27 mouse cellular contexts compared by ENCODE assay signal in genomic region chr1:161798866-161799265, GRCm38 (mm10). TPM values are rescaled to one million over a fixed set of nuclear protein-coding genes. Genes with fewer than 3 reads are reported as not detected.
DNase-seq lines count a peak whose midpoint lies in the region; ATAC-seq and TF ChIP-seq lines count a peak whose summit lies in the region.
"Had no signal": no experiment of that assay in that cellular context is flagged by ENCODE, and none has a peak within 500 bp of the region (broad histone marks: within the 10 kb centered on the region; RNA-seq: fewer than 3 reads in every experiment).

No protein-coding gene starts in this region.

- no peak overlapping the region for H3K4me3 ChIP-seq in thymus, adult 2 months (ENCODE audit: control insufficient read depth, insufficient read depth, low read length)
- no peak overlapping the region for H3K4me3 ChIP-seq in forebrain, postnatal 0 days (ENCODE audit: low read depth, low read length)
- H3K4me3 ChIP-seq: embryonic facial prominence, embryonic 10.5 days; forebrain, embryonic 12.5 days; heart, embryonic 10.5 days; intestine, embryonic 15.5 days; limb, embryonic 10.5 days; midbrain, embryonic 12.5 days; neural tube, embryonic 13.5 days had no signal

- DNase-seq in 416B (ENCODE audit: low read depth) = peak; percentile 22
- DNase-seq in T-cell, adult 2 months (ENCODE audit: low spot score) = peak; percentile 51
- DNase-seq in thymus, adult 2 months = peak; percentile 24
- no peak for DNase-seq in left cerebral cortex, adult 11 months (ENCODE audit: low spot score)
- no peak for DNase-seq in forebrain, postnatal 0 days
- DNase-seq: adrenal gland, postnatal 14 days; cerebellum, adult 11-12 months; cerebellum, postnatal 25 days; gastrocnemius, postnatal 25 days; kidney, adult 9 months; kidney, postnatal 25 days; layer of hippocampus, adult 9-11 months; lung, adult 18-20 months had no signal

- peaks cover 24% of the 10 kb centered on the region for H3K4me1 ChIP-seq in thymus, adult 2 months (replicated peaks; ENCODE audit: control insufficient read depth, insufficient read depth, low read length)
- H3K4me1 ChIP-seq in forebrain, postnatal 0 days (ENCODE audit: insufficient read depth) = no peaks in the 10 kb centered on the region
- H3K4me1 ChIP-seq: embryonic facial prominence, embryonic 10.5 days; forebrain, embryonic 12.5 days; heart, embryonic 10.5 days; intestine, embryonic 15.5 days; limb, embryonic 10.5 days; midbrain, embryonic 12.5 days; neural tube, embryonic 13.5 days had no signal

- 11% methylated on average over 3 of the region's 3 CpGs for WGBS in thymus, adult 2 months
- 91% methylated on average over 3 of the region's 3 CpGs for WGBS in forebrain, postnatal 0 days

- H3K9ac ChIP-seq in forebrain, postnatal 0 days = no peak overlapping the region
- H3K9ac ChIP-seq: forebrain, embryonic 12.5 days; hindbrain, embryonic 14.5 days; intestine, embryonic 15.5 days; midbrain, embryonic 12.5 days; neural tube, embryonic 13.5 days had no signal

- no peaks in the 10 kb centered on the region for H3K36me3 ChIP-seq in thymus, adult 2 months (ENCODE audit: control insufficient read depth, insufficient read depth, low read length)
- no peaks in the 10 kb centered on the region for H3K36me3 ChIP-seq in forebrain, postnatal 0 days (ENCODE audit: insufficient read depth)
- H3K36me3 ChIP-seq: embryonic facial prominence, embryonic 10.5 days; forebrain, embryonic 12.5 days; heart, embryonic 10.5 days; intestine, embryonic 15.5 days; limb, embryonic 10.5 days; midbrain, embryonic 12.5 days; neural tube, embryonic 13.5 days had no signal

- no peak for TF ChIP-seq POLR2A in thymus, adult 2 months (IDR thresholded peaks at IDR 0.05; ENCODE audit: control insufficient read depth, extremely low read depth, insufficient read depth, low read length, poor library complexity)

- no peaks in the 10 kb centered on the region for H3K27me3 ChIP-seq in thymus, adult 2 months (ENCODE audit: control insufficient read depth, insufficient read depth, low read length)
- H3K27me3 ChIP-seq in forebrain, postnatal 0 days (ENCODE audit: insufficient read depth, low read length) = no peaks in the 10 kb centered on the region
- H3K27me3 ChIP-seq: forebrain, embryonic 12.5 days; intestine, embryonic 15.5 days; midbrain, embryonic 12.5 days; neural tube, embryonic 13.5 days had no signal

- no peak for TF ChIP-seq CTCF in thymus, adult 2 months (IDR thresholded peaks at IDR 0.05; ENCODE audit: borderline replicate concordance, control insufficient read depth, extremely low read depth, insufficient read depth, low read length, poor library complexity)
- no peak for TF ChIP-seq CTCF in forebrain, postnatal 0 days (IDR thresholded peaks at IDR 0.05; ENCODE audit: low read depth)

- no peaks in the 10 kb centered on the region for H3K9me3 ChIP-seq in forebrain, postnatal 0 days (ENCODE audit: low read length)
- H3K9me3 ChIP-seq: embryonic facial prominence, embryonic 10.5 days; forebrain, embryonic 12.5 days; heart, embryonic 10.5 days; intestine, embryonic 15.5 days; limb, embryonic 10.5 days; midbrain, embryonic 12.5 days; neural tube, embryonic 13.5 days had no signal

- H3K27ac ChIP-seq in thymus, adult 2 months (ENCODE audit: control insufficient read depth, insufficient read depth, low read length) = peak overlapping the region; percentile 54; the same call in 1 of the 2 replicates
- H3K27ac ChIP-seq in forebrain, postnatal 0 days (ENCODE audit: low read depth, low read length) = no peak overlapping the region
- H3K27ac ChIP-seq: embryonic facial prominence, embryonic 10.5 days; forebrain, embryonic 12.5 days; heart, embryonic 10.5 days; hindbrain, embryonic 14.5 days; intestine, embryonic 15.5 days; limb, embryonic 10.5 days; macrophage; midbrain, embryonic 12.5 days; neural tube, embryonic 13.5 days had no signal

- ATAC-seq in megakaryocyte progenitor cell, adult 5-6 weeks (replicated peaks; ENCODE audit: poor library complexity) = peak; percentile 81
- no peak for ATAC-seq in erythroid progenitor cell, adult 5-6 weeks (replicated peaks; ENCODE audit: low FRiP score, poor library complexity, severe bottlenecking)
- ATAC-seq in forebrain, postnatal 0 days = no peak
- ATAC-seq: intestine, embryonic 15.5 days had no signal

- H3K4me2 ChIP-seq in forebrain, postnatal 0 days (ENCODE audit: low read depth) = no peak overlapping the region
- H3K4me2 ChIP-seq: forebrain, embryonic 12.5 days; hindbrain, embryonic 14.5 days; intestine, embryonic 15.5 days; liver, embryonic 11.5 days; midbrain, embryonic 12.5 days; neural tube, embryonic 13.5 days had no signal

RNA-seq across cellular contexts. Expression of gene Fasl, which starts 10.6 kb away (rescaled TPM):
- not detected in 2 replicates for total RNA-seq in megakaryocyte progenitor cell, adult 5-6 weeks (2015)
- 0.25 TPM in 1 of 2 replicates, not detected in the other for total RNA-seq in megakaryocyte progenitor cell, adult 5-6 weeks (2017)
- polyA plus RNA-seq in thymus, adult 2 months (2012; rRNA removed) = 0.78 and 0.87 TPM in 2 replicates
- total RNA-seq in erythroid progenitor cell, adult 5-6 weeks (2015; ENCODE audit: low replicate concordance) = 3.2 TPM in 1 of 2 replicates, not detected in the other
- not detected in 2 replicates for total RNA-seq in erythroid progenitor cell, adult 5-6 weeks (2017; ENCODE audit: low replicate concordance)
- 0.10 and 0.15 TPM in 2 replicates for total RNA-seq in forebrain, postnatal 0 days (2014; rRNA removed)
- not detected in 2 replicates for polyA plus RNA-seq in forebrain, postnatal 0 days (2015; fragmentation: Nextera tagmentation; extraction: Ambion mirVana)
- total RNA-seq: adrenal gland, postnatal 14 days; gastrocnemius, postnatal 25 days had no signal
- polyA plus RNA-seq: embryonic facial prominence, embryonic 10.5 days; forebrain, embryonic 12.5 days; heart, embryonic 10.5 days; heart, postnatal 0 days; hindbrain, embryonic 14.5 days; intestine, embryonic 15.5 days; limb, embryonic 10.5 days; liver, embryonic 11.5 days; macrophage; midbrain, embryonic 12.5 days; stomach, embryonic 16.5 days had no signal

Comparison
In these comparisons a context has a peak if more than half of its experiments do, and no peak if none do; other contexts are left out.
1. DNase-seq: peak in 416B (single experiment), T-cell, adult 2 months (single experiment) and thymus, adult 2 months (single experiment); none in left cerebral cortex, adult 11 months (single experiment) and forebrain, postnatal 0 days (single experiment).